Mouse (Mus musculus): ENCODE data around the gene Hfe.

DNA sequence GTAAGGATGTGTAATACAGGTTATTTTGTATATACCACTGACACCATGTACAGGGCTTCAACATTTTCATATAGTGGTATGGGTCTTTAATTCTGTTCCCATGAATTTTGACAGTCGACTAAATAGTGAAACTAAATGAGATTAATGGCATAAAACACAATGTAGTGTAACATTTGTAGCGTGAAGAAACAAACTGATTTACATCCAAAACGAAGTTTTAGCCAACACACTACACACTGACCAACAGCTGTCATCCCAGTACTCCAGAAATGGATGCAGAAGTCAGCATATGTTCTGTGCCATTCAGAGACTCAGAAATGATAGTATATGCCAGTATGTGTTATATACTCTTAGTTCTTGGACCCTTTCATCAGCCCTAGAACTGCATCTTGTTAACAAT is 47.3 kb upstream of the Hfe start:
- no peak for TF ChIP-seq POLR2A (IDR thresholded peaks at IDR 0.05; ENCODE audit: extremely low read depth, insufficient read depth, low read length)
- TF ChIP-seq CTCF (IDR thresholded peaks at IDR 0.05; ENCODE audit: extremely low read depth, insufficient read depth, low read length) = no peak
